Mouse (Mus musculus) lung, adult 2 months (tissue): ENCODE results near the gene Srebf1.

ENCODE experiments used
- CTCF ChIP-seq: fragments of 200-500 bp; IDR thresholded peaks from 2 replicates; pipeline ENCODE4 v1.5.1; 2011; ENCODE audit warnings: mild to moderate bottlenecking, low read length, control low read depth; ENCODE audit not compliant: insufficient read depth
- POLR2A ChIP-seq: fragments of 200-500 bp; IDR thresholded peaks from 2 replicates; pipeline ENCODE4 v1.6.1; 2011; ENCODE audit warnings: low read depth, mild to moderate bottlenecking, control low read depth, low read length, borderline replicate concordance; ENCODE audit errors: extremely low read depth

GRCm38 (mm10) chr11:60209933-60210249, 12.5 kb downstream of the Srebf1 start:
- no peak for TF ChIP-seq POLR2A
- TF ChIP-seq CTCF: no peak
